Mouse (Mus musculus) E14TG2a.4 (cell line): ENCODE results near the gene Ccn5.

Experiments used
- CTCF ChIP-seq: conservative IDR thresholded peaks from 2 replicates; pipeline ENCODE4 v1.5.1; 2014; ENCODE audit warnings: low read length
- NANOG ChIP-seq: IDR thresholded peaks from 2 replicates; pipeline ENCODE4 v1.6.1; 2014; ENCODE audit warnings: borderline replicate concordance, low read length, mixed read lengths
- POU5F1 ChIP-seq: IDR thresholded peaks from 2 replicates; pipeline ENCODE4 v1.6.1; 2014; ENCODE audit warnings: low read length, borderline replicate concordance

DNA sequence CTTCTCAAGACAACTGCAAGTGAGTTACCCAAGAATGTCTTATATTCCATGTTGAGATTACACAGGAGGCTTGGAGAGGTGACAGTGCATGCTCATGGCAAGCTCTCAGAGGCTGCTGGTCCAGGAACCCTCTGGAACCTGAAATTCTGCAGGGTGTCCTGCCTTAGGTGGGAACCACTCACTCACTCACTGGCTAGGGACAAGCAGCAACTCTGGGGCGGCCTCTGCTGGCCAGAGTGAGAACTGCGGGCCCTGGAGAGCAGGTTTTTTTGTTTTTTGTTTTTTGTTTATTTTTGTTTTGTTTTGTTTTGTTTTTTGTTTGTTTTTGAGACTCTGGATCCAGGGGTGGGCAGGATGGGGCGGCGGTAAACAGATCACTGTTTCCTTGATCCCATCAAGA, 2.6 kb downstream of the Ccn5 start:
- TF ChIP-seq CTCF (peak; percentile 100), NANOG (no peak), POU5F1 (no peak)
